In the genomic region with DNA sequence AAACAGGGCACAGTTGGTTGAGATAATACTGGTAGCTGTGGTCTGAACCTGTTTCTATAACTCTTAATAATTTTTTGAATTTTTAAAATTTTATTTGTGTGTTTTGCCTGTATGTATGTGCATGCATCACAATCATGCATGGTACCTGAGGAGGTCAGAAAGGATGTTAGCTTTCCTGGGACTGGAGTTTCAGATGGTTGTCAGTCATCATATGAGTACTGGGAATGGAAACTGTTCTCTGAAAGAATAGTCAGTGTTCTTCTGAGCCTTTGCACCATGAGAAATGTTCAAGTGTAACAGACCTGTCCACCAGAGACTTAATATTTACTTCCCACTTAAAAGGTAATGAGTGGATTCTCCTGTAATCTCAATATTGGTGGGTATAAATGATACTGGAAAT, we compare ENCODE assay signal across 27 mouse cellular contexts.
"Had no signal": no experiment of that assay in that cellular context is flagged by ENCODE, and none has a peak within 500 bp of the region (broad histone marks: within the 10 kb centered on the region; RNA-seq: fewer than 3 reads in every experiment).

No protein-coding gene starts in this region.

- ATAC-seq: forebrain, embryonic 13.5 days; forebrain, embryonic 14.5 days; forebrain, embryonic 15.5 days; forebrain, embryonic 16.5 days; forebrain, postnatal 0 days had no signal

- H3K9me3 ChIP-seq: embryonic facial prominence, embryonic 15.5 days; forebrain, embryonic 15.5 days had no signal

- H3K4me2 ChIP-seq: embryonic facial prominence, embryonic 12.5 days; embryonic facial prominence, embryonic 13.5 days; embryonic facial prominence, embryonic 15.5 days; forebrain, embryonic 12.5 days; forebrain, embryonic 13.5 days; forebrain, embryonic 15.5 days had no signal

- H3K36me3 ChIP-seq: embryonic facial prominence, embryonic 12.5 days; forebrain, embryonic 15.5 days had no signal

- H3K27ac ChIP-seq: embryonic facial prominence, embryonic 10.5 days; embryonic facial prominence, embryonic 12.5 days; embryonic facial prominence, embryonic 13.5 days; embryonic facial prominence, embryonic 15.5 days; forebrain, embryonic 12.5 days; forebrain, embryonic 13.5 days; forebrain, embryonic 15.5 days; gastrocnemius, adult 2 months; heart, adult 2 months had no signal

- H3K4me3 ChIP-seq: embryonic facial prominence, embryonic 10.5 days; embryonic facial prominence, embryonic 12.5 days; embryonic facial prominence, embryonic 13.5 days; embryonic facial prominence, embryonic 15.5 days; erythroblast, embryonic 14.5 days; forebrain, embryonic 12.5 days; forebrain, embryonic 13.5 days; forebrain, embryonic 15.5 days; gastrocnemius, adult 2 months; heart, adult 2 months had no signal

- H3K9ac ChIP-seq: embryonic facial prominence, embryonic 12.5 days; embryonic facial prominence, embryonic 13.5 days; embryonic facial prominence, embryonic 15.5 days; forebrain, embryonic 12.5 days; forebrain, embryonic 13.5 days; forebrain, embryonic 15.5 days; forebrain, postnatal 0 days had no signal

- H3K27me3 ChIP-seq: embryonic facial prominence, embryonic 12.5 days; embryonic facial prominence, embryonic 13.5 days; embryonic facial prominence, embryonic 15.5 days; forebrain, embryonic 12.5 days; forebrain, embryonic 13.5 days; forebrain, embryonic 15.5 days had no signal

- H3K4me1 ChIP-seq: embryonic facial prominence, embryonic 10.5 days; embryonic facial prominence, embryonic 12.5 days; embryonic facial prominence, embryonic 13.5 days; forebrain, embryonic 12.5 days; forebrain, embryonic 13.5 days had no signal

- DNase-seq: cerebellum, adult 8-10 months; cerebellum, adult 9-10 months; cerebellum, adult 9-11 months; cerebellum, postnatal 10 days; cerebellum, postnatal 14 days; cerebellum, postnatal 25 days; cerebellum, postnatal 36 days; embryo, embryonic 11 days; forebrain, postnatal 0 days; gastrocnemius, adult 2 months; gastrocnemius, postnatal 10 days; gastrocnemius, postnatal 14 days; gastrocnemius, postnatal 25 days; gastrocnemius, postnatal 36 days; heart, adult 11 months; heart, adult 18-20 months; heart, adult 2 months had no signal
